Mouse (Mus musculus) thymus, adult 2 months (tissue): ENCODE data around the gene H6pd.

Experiments
- CTCF ChIP-seq: fragments of 200-500 bp; IDR thresholded peaks from 2 replicates; pipeline ENCODE4 v1.5.1; 2012; ENCODE audit warnings: mild to moderate bottlenecking, control low read depth, low read length, moderate library complexity, borderline replicate concordance; ENCODE audit not compliant: control insufficient read depth, poor library complexity, insufficient read depth; ENCODE audit errors: extremely low read depth
- POLR2A ChIP-seq: fragments of 200-500 bp; IDR thresholded peaks from 2 replicates; pipeline ENCODE4 v1.6.1; 2012; ENCODE audit warnings: mild to moderate bottlenecking, low read length, control low read depth, moderate library complexity; ENCODE audit not compliant: control insufficient read depth, poor library complexity, insufficient read depth; ENCODE audit errors: extremely low read depth

DNA sequence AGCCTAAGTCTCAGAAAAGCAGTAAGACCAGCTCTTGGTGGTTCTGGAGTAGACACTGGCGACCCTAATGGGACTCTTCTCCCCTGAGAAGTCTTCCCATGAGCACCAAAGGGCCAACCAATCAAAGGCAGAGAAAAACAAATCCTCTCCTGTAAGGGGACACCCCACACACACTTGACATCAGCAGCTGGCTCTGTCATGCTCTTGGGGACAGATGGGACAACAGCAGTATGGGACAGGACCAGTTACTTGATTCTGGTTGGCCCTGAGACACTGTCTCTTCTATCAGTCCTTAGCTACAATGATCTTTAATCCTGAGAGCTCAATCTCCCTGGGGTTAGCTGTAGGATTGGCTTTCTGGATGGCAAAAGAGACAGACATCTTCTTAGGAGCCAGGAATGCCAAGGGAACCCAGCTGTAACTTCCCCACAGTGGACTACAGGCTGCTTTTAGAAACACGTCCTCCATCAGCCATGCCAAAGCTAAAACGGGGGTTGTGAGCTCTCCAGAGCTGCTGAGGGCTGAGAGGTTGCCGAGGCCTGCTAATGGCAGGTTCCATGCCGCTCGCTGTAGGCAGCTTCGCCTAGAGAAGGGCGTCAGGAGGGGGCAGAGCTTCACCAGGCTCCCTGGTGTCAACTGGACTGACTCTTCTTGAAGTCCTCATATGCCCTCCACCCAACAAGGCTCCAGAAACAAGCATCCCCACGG is 76.6 kb downstream of the H6pd start:
- TF ChIP-seq CTCF (no peak), POLR2A (no peak)
